Mouse (Mus musculus) midbrain, embryonic 15.5 days (tissue): ENCODE results near the gene Rhcg. TPM values are rescaled to one million over a fixed set of nuclear protein-coding genes. Genes with fewer than 3 reads are reported as not detected.

Experiments used
- ATAC-seq: fragments of 200-750 bp; cut with Nextera tagmentation; replicated peaks from 2 replicates; pipeline ENCODE4 v1.8.0; 2017; ENCODE audit warnings: moderate TSS enrichment
- H3K27ac ChIP-seq: fragments of 300-500 bp; sonication (generic); 2 replicates; pipeline ENCODE4 v1.5.1; 2015; ENCODE audit warnings: mild to moderate bottlenecking, inconsistent platforms
- H3K27me3 ChIP-seq: fragments of 300-500 bp; sonication (generic); replicated peaks from 2 replicates; pipeline ENCODE4 v1.6.1; 2015; ENCODE audit warnings: inconsistent platforms
- H3K36me3 ChIP-seq: fragments of 300-500 bp; sonication (generic); replicated peaks from 2 replicates; pipeline ENCODE4 v1.6.1; 2015; ENCODE audit warnings: inconsistent platforms
- H3K4me1 ChIP-seq: fragments of 300-500 bp; sonication (generic); 2 replicates; pipeline ENCODE4 v1.6.1; 2015; ENCODE audit warnings: inconsistent platforms
- H3K4me2 ChIP-seq: fragments of 300-500 bp; sonication (generic); 2 replicates; pipeline ENCODE4 v1.6.1; 2015; ENCODE audit warnings: inconsistent platforms, mild to moderate bottlenecking, moderate library complexity
- H3K4me3 ChIP-seq: fragments of 300-500 bp; sonication (generic); 2 replicates; pipeline ENCODE4 v1.5.1; 2015; ENCODE audit warnings: mild to moderate bottlenecking, inconsistent platforms
- H3K9ac ChIP-seq: fragments of 300-500 bp; sonication (generic); 2 replicates; pipeline ENCODE4 v1.6.1; 2015; ENCODE audit warnings: mild to moderate bottlenecking, inconsistent platforms
- H3K9me3 ChIP-seq: fragments of 300-500 bp; sonication (generic); 2 replicates; pipeline ENCODE4 v1.6.1; 2016; ENCODE audit warnings: inconsistent platforms
- WGBS: fragments of 180-500 bp; shearing (Covaris S2); methylation state at CpG from one replicate; pipeline ENCODE4 v1.1.7; 2015; ENCODE audit warnings: mixed read lengths; 5-methylcytosine and 5-hydroxymethylcytosine counted together
- polyA plus RNA-seq: library from polyadenylated mRNA; unstranded; fragments of >200 nt; fragmentation: Nextera tagmentation; extraction: Ambion mirVana; gene quantifications from 2 replicates; pipeline ENCODE4 v1.2.1, GENCODE M21; 2015

Rhcg gene
- polyA plus RNA-seq, 1 experiment from 2014 or later: 1.9 TPM

DNA sequence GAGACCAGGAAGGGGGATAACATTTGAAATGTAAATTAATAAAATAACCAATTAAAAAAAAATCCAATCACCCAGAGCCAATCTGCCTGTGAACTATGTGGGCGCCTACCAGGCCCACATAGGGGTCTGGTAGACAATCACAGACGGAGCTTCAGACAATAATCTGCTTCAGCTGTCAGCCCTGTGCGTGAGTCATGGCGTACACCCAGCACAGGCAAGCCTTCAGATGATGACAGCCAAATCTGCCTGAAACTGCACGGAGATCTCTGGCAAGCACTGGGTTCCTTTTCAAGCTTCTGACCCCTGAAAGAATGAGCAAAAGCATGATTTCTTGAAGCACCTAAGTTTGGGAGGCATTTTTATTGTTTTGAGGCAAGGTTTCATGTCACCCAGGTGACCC is 8.7 kb upstream of the Rhcg start:
- Histone ChIP-seq H3K9me3 (no peaks in the 10 kb centered on the region), H3K4me2 (no peak overlapping the region), H3K36me3 (no peaks in the 10 kb centered on the region), H3K9ac (no peak overlapping the region), H3K4me1 (no peaks in the 10 kb centered on the region), H3K27ac (no peak overlapping the region), H3K4me3 (no peak overlapping the region), H3K27me3 (no peaks in the 10 kb centered on the region)
- WGBS: 68% methylated on average over 5 of the region's 5 CpGs
- no peak for ATAC-seq

DNA sequence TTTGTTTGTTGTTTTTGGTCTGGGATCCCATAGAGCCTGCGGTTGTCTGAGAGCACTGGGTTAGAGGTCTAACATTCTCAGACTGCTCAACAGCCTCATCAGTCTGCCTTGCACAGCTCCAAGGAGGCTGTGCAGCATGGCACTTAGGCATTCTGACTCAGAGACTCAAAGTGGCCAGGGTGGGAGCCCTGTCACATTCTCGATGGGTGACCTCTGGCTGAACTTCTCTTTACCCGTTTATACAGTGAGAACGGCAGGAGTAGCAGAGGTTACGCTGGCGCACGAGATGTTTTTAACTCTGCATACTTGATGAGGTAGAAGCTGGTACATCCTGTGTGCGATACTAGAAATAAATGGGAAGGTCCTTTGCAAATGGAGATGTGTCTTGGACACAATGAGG is 5.6 kb upstream of the Rhcg start:
- 83% methylated on average over 8 of the region's 8 CpGs for WGBS
- ATAC-seq: no peak
- Histone ChIP-seq H3K4me1 (no peaks in the 10 kb centered on the region), H3K9me3 (no peaks in the 10 kb centered on the region), H3K36me3 (no peaks in the 10 kb centered on the region), H3K9ac (no peak overlapping the region), H3K27ac (no peak overlapping the region), H3K4me3 (no peak overlapping the region), H3K4me2 (no peak overlapping the region), H3K27me3 (peaks cover 5% of the 10 kb centered on the region)

DNA sequence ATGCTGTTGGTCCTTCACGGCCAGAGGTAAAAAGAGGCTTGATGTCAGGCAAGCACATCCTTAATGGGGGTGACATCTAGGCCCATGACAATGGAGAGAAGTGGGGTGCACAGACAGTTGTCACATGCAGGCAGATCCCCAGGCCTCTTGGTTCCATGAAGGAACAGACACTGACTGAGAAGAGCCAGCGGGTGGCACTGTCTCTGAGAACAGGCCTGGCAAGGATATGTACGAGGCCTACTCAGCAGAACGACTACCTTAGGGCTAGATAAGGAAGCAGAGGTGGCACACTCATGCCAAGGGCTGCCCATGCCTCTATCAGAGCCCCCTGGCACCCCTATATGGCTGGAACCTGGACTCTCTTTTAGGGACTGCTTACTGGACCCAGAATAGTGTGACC is 2.0 kb upstream of the Rhcg start:
- no peak overlapping the region for H3K27ac ChIP-seq
- 70% methylated on average over 4 of the region's 4 CpGs for WGBS
- no peak overlapping the region for H3K4me3 ChIP-seq
- H3K9me3 ChIP-seq: no peaks in the 10 kb centered on the region
- H3K4me1 ChIP-seq: 0 out of 2 replicates have a peak, but pooled peaks cover 4% of the 10 kb centered on the region
- H3K27me3 ChIP-seq: peaks cover 29% of the 10 kb centered on the region
- H3K9ac ChIP-seq: no peak overlapping the region
- H3K36me3 ChIP-seq: no peaks in the 10 kb centered on the region
- no peak overlapping the region for H3K4me2 ChIP-seq
- ATAC-seq: no peak

DNA sequence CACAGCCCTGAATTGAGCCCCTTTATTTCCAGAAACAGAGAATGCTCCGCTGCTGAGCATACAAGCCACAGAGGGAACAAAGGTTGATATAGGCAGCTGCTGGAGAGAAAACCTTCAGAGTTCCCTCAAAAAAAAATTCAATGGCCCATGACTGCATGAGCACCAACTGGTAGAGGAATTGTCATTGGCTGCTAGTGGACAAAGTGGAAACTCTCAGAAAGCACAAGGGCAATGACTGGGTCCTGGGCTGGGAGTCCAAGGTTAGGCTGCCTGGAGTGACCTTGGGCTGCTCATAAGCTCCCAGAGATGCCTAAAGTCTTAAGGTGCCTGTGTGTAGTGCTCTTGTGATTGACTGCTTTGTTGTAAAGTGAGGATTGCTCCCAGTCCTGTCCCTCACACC is 1.5 kb downstream of the Rhcg start:
- Histone ChIP-seq H3K4me1 (0 out of 2 replicates have a peak, but pooled peaks cover 4% of the 10 kb centered on the region), H3K27ac (no peak overlapping the region), H3K27me3 (peaks cover 33% of the 10 kb centered on the region), H3K9ac (no peak overlapping the region), H3K36me3 (no peaks in the 10 kb centered on the region), H3K4me3 (no peak overlapping the region), H3K9me3 (no peaks in the 10 kb centered on the region), H3K4me2 (no peak overlapping the region)
- 27% methylated on average over 1 of the region's 1 CpGs for WGBS
- ATAC-seq: no peak

DNA sequence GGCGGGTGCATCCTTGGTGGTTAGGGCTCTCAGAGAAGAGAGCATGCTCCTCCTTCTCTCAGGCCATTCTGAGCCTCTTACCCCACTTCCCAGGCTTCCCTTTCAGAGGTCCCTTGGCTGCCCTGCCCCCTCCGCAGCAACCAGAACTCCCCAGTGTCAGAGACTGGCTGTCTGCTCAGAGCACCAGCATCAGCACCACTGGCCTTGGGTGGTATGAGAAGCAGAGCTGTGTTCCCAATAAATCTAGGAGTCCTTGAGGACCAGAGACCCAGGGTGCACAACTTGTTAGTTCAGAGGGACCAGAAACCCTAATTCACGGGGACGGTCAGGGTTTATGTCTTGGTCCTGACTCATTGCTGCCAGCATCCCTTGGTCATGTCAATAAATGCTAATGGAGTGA is 2.4 kb downstream of the Rhcg start:
- H3K27me3 ChIP-seq: peaks cover 33% of the 10 kb centered on the region
- H3K4me2 ChIP-seq: no peak overlapping the region

DNA sequence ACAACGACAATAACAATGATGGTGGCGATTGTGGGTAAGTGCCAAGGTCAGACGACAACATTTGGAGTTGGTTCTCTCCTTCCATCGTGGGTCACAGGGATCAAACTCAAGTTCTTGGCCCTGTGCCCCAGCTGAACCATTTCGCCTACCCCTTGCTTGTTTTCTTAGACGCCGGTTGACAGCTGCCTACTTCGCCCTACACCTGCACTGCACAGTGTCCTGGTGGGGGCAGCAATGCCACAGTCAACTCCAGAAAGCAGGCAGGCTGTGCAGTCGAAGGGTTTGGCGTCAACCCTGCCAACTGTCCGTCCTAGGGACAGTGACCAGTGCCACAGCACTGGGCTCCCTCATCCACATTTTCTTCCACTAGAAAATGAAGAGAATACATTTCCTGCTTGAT is 4.1 kb downstream of the Rhcg start:
- ATAC-seq: no peak
- peaks cover 30% of the 10 kb centered on the region for H3K27me3 ChIP-seq
- 0 out of 2 replicates have a peak, but pooled peaks cover 4% of the 10 kb centered on the region for H3K4me1 ChIP-seq
- WGBS: 62% methylated on average over 11 of the region's 11 CpGs
- H3K27ac ChIP-seq: no peak overlapping the region
- no peaks in the 10 kb centered on the region for H3K36me3 ChIP-seq
- no peak overlapping the region for H3K9ac ChIP-seq
- H3K4me3 ChIP-seq: no peak overlapping the region
- H3K4me2 ChIP-seq: no peak overlapping the region
- H3K9me3 ChIP-seq: no peaks in the 10 kb centered on the region

More for the DNA sequence above, 2.4 kb downstream of the Rhcg start:
- H3K9ac ChIP-seq: no peak overlapping the region
- no peak for ATAC-seq
- 77% methylated on average over 4 of the region's 4 CpGs for WGBS
- H3K4me3 ChIP-seq: no peak overlapping the region
- H3K27ac ChIP-seq: no peak overlapping the region
- H3K4me1 ChIP-seq: 0 out of 2 replicates have a peak, but pooled peaks cover 4% of the 10 kb centered on the region
- H3K9me3 ChIP-seq: no peaks in the 10 kb centered on the region
- no peaks in the 10 kb centered on the region for H3K36me3 ChIP-seq

DNA sequence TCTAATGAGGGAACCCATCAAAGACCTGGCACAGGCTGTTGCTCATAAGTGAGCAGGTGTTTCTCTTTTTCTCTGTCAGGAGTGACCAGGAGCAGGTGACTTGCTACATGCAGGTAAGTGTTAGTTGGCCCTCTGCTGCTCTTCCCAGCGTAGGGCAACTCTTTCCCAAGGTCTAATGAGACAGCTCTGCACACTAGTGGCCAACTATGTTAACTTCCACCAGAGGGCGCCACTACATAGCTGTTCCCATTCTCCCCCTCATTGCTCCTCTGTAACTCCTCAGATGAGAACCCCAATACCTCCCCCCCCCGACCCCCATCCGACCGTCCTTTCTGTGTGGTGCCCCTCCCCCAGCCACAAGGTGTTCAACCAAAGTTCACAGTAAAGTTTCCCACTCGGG is 4.7 kb downstream of the Rhcg start:
- H3K9me3 ChIP-seq: no peaks in the 10 kb centered on the region
- H3K27ac ChIP-seq: no peak overlapping the region
- H3K36me3 ChIP-seq: no peaks in the 10 kb centered on the region
- H3K9ac ChIP-seq: no peak overlapping the region
- no peak overlapping the region for H3K4me2 ChIP-seq
- no peak overlapping the region for H3K4me3 ChIP-seq
- peak; percentile 62; the same call in 1 of the 2 replicates for ATAC-seq
- WGBS: 10% methylated on average over 6 of the region's 6 CpGs
- 0 out of 2 replicates have a peak, but pooled peaks cover 4% of the 10 kb centered on the region for H3K4me1 ChIP-seq
- H3K27me3 ChIP-seq: peaks cover 25% of the 10 kb centered on the region

DNA sequence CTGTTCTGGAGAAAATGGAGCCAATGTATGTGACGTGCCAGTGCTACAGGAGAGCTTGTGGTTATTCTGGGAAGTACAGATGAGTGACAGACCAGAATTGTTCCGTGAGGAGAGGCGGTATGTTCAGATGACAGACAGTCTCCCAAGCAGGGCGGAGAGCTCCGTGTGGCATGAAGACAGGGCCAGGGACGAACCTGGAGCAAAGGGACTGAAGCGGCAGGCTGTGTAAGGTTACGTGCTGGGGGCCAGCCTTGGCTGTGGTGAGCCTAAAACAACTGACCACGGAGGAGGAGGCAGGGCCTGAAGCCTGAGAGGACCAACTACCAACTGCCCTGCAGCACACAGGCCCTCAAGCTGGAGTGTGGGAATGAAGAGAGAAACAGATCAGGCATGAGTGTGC is 5.6 kb downstream of the Rhcg start:
- H3K27ac ChIP-seq: no peak overlapping the region
- no peak for ATAC-seq
- 74% methylated on average over 9 of the region's 9 CpGs for WGBS
- no peak overlapping the region for H3K4me3 ChIP-seq
- H3K9ac ChIP-seq: no peak overlapping the region
- peaks cover 20% of the 10 kb centered on the region for H3K27me3 ChIP-seq
- peaks cover 7% of the 10 kb centered on the region for H3K4me1 ChIP-seq
- no peaks in the 10 kb centered on the region for H3K9me3 ChIP-seq
- no peak overlapping the region for H3K4me2 ChIP-seq
- no peaks in the 10 kb centered on the region for H3K36me3 ChIP-seq

DNA sequence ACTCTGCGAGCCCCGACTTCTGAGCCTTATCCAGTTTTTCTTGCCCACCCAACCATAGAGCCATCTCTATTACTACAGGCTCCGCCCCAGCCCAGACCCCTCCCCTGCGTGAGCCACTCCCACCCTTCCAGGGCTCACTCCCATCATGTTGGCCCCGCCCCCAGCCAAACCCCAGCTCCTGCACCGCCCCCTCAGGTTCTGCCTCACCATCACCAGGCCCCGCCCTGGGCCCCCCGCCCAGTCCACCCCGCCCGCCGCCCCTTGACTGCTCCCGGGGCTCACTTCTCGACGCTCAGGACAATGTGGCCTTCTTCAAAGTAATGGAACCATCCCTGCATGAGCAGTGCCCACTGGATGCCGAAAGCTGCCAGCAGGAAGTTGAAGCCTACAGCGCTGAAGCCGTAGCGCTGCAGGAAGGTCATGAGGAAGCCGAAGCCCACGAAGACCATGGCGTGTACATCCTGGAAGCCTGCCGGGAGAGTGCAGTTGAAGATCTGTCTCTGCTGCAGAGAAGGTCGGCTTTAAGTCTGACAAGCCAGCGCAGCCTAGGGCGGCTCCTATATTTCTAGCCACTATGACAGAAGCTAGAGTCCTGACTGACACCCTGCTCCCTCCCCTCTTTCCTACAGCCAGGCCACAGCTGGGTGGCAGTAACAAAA is 10.1 kb downstream of the Rhcg start:
- 2% methylated on average over 25 of the region's 25 CpGs for WGBS
- H3K4me3 ChIP-seq: peak overlapping the region; percentile 28
- H3K9me3 ChIP-seq: no peaks in the 10 kb centered on the region
- peaks cover 7% of the 10 kb centered on the region for H3K4me1 ChIP-seq
- H3K27ac ChIP-seq: no peak overlapping the region
- H3K36me3 ChIP-seq: no peaks in the 10 kb centered on the region
- peak; percentile 65 for ATAC-seq
- peaks cover 10% of the 10 kb centered on the region; the same call in 1 of the 2 replicates for H3K27me3 ChIP-seq
- peak overlapping the region; percentile 56 for H3K4me2 ChIP-seq
- no peak overlapping the region for H3K9ac ChIP-seq

DNA sequence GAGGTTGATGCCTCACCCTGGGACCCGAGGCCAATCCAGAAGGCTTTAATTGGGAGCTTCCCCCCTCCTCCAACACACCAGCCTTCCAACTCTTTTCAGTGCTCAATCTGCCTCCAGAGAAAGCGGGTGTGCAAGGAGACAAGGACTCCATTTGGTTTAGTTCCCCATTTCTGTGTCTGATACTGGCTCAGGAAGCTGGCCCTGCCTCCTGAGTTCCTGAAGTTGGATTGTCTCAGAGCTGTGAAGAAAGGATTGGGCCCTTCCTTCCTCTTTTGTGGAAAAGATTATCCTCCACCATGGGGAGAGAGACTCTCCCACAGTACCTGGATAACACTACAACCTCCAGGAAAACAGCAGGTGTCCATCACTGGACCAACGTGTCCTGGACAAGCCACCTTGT is 10.7 kb downstream of the Rhcg start:
- Histone ChIP-seq H3K27me3 (peaks cover 10% of the 10 kb centered on the region; the same call in 1 of the 2 replicates), H3K4me1 (peaks cover 7% of the 10 kb centered on the region), H3K36me3 (no peaks in the 10 kb centered on the region), H3K9me3 (no peaks in the 10 kb centered on the region), H3K4me2 (peak overlapping the region; percentile 56), H3K27ac (no peak overlapping the region), H3K9ac (no peak overlapping the region), H3K4me3 (no peak overlapping the region)
- 0 out of 2 replicates have a peak, but pooled peaks have one; percentile 13 for ATAC-seq
- 29% methylated on average over 3 of the region's 3 CpGs for WGBS

DNA sequence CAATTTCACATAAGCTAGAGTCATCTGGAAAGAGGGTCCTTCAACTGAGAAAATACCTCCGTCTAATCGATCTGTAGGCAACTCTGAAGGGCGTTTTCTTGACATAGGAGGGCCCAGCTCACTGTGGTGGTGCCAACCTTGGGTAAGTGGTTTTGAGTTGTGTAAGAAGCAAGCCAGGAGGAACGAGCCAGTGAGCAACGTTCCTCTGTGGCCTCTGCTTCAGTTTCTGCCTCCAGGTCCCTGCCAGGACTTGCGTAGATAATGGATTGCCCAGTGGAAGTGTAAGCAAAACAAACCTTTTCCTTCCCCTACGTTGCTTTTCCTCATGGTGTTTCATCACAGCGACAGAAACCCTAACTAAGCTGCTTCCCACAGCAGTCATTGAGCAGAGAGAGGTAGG is 15.5 kb downstream of the Rhcg start:
- no peak overlapping the region for H3K4me3 ChIP-seq
- peaks cover 17% of the 10 kb centered on the region; the same call in 1 of the 2 replicates for H3K27me3 ChIP-seq
- no peak overlapping the region for H3K27ac ChIP-seq
- H3K9ac ChIP-seq: no peak overlapping the region
- no peak overlapping the region for H3K4me2 ChIP-seq
- ATAC-seq: no peak
- peaks cover 1% of the 10 kb centered on the region for H3K4me1 ChIP-seq
- no peaks in the 10 kb centered on the region for H3K9me3 ChIP-seq
- WGBS: 73% methylated on average over 8 of the region's 8 CpGs
- H3K36me3 ChIP-seq: no peaks in the 10 kb centered on the region

DNA sequence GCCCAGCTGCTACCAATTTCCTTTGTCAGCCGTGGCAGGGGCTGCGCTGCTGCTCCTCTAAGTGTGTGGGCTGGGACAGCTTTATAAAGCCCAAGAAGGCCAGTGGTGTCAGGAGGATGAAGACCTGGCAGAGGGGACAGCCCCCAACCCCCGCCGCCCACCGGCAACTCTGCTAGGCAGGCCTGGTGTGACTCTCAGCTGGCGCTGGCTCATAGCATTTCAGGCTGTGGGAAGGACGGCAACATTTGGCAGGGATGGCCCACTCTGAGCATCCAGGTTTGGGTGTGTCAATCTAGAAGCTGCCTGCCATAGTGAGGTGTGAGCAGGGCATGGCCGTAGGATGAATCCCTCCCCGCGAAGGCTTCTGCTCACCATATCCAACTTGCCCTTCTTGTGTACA is 17.3 kb downstream of the Rhcg start:
- H3K27ac ChIP-seq: no peak overlapping the region
- no peak for ATAC-seq

DNA sequence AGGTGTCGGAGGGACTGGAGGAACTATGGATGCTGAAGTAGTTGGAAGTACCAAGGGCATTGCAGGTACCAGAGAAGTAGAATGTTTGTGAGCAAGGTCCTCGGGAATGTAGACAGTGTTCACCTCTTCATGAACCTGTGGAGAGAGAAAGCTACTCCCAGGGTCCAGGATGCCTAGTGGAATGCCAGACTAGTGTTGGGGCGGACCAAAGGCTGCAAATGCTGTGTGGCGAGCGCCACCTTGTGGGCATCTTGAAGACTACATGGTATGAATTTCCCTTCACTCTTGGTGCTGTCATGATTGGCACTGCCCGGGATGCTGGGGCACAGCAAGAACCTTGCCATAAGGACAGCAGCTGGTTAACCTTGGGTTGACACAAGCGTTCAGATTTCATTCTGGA is 22.6 kb downstream of the Rhcg start:
- Histone ChIP-seq H3K4me1 (peaks cover 37% of the 10 kb centered on the region), H3K4me2 (no peak overlapping the region), H3K9ac (no peak overlapping the region), H3K4me3 (no peak overlapping the region), H3K27me3 (peaks cover 31% of the 10 kb centered on the region), H3K36me3 (no peaks in the 10 kb centered on the region), H3K27ac (no peak overlapping the region), H3K9me3 (no peaks in the 10 kb centered on the region)
- 12% methylated on average over 7 of the region's 7 CpGs for WGBS
- peak; percentile 27; the same call in 1 of the 2 replicates for ATAC-seq

More for the DNA sequence above, 17.3 kb downstream of the Rhcg start:
- H3K9me3 ChIP-seq: no peaks in the 10 kb centered on the region
- no peak overlapping the region for H3K4me3 ChIP-seq
- H3K4me2 ChIP-seq: no peak overlapping the region
- no peaks in the 10 kb centered on the region for H3K36me3 ChIP-seq
- H3K27me3 ChIP-seq: peaks cover 14% of the 10 kb centered on the region; the same call in 1 of the 2 replicates
- 75% methylated on average over 10 of the region's 10 CpGs for WGBS
- no peak overlapping the region for H3K9ac ChIP-seq
- H3K4me1 ChIP-seq: no peaks in the 10 kb centered on the region
